Mouse (Mus musculus): ENCODE results near the gene Gm7247.

- TF ChIP-seq GATA1 (IDR thresholded peaks at IDR 0.05; ENCODE audit: borderline replicate concordance, low read length) (no peak), FLI1 (IDR thresholded peaks at IDR 0.05; ENCODE audit: low read length) (no peak)
These were observed 134.2 kb downstream of the Gm7247 start for GRCm38 (mm10) chr14:51495781-51496180.
